Mouse (Mus musculus): ENCODE results near the gene Hexdc.

Gene Hexdc

GRCm38 (mm10) chr11:121228129-121229017 lies 24.1 kb downstream of the Hexdc start:
- in situ Hi-C loops (cut with MboI; ENCODE audit: low sequenced_read_pairs): no loop called here

DNA sequence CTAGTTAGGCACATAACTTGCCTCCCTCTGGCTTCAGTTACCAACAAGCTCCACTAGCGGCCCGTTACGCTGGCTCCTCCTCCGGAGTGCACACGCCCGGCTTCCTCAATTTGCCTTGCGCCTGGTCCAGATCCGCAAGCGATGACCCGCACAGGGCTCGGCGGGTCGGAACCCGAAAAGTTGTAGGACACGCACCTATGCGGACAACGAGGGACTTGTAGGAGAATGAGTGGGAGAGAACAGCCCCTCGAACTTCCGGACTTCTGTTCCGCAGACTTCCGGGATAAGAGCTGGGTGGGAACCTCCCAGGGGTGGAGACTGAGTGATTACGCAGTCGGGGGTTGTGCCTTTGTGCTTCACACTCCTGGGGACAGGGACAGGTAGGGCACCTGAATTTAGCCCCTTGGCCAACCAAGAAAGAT lies 24.8 kb downstream of the Hexdc start, which contains the start of gene Cybc1:
Gene Cybc1, minus strand, starts transcription at position 305 of the 422 bp plus-strand sequence.
- in situ Hi-C loops (cut with MboI; ENCODE audit: low sequenced_read_pairs): no loop called here

GRCm38 (mm10) chr11:121231191-121231590 lies 27.0 kb downstream of the Hexdc start:
- in situ Hi-C loops (cut with MboI; ENCODE audit: low sequenced_read_pairs): no loop called here

GRCm38 (mm10) chr11:121231628-121232291 lies 27.5 kb downstream of the Hexdc start:
- in situ Hi-C loops (cut with MboI; ENCODE audit: low sequenced_read_pairs): no loop called here

GRCm38 (mm10) chr11:121232706-121233105 lies 28.5 kb downstream of the Hexdc start:
- in situ Hi-C loops (cut with MboI; ENCODE audit: low sequenced_read_pairs): no loop called here

GRCm38 (mm10) chr11:121235475-121236238 lies 31.4 kb downstream of the Hexdc start:
- in situ Hi-C loops (cut with MboI; ENCODE audit: low sequenced_read_pairs): no loop called here

GRCm38 (mm10) chr11:121236564-121237344 lies 32.5 kb downstream of the Hexdc start, which contains the start of gene Narf:
TSS of gene Narf (plus strand) at chr11:121237253.
- in situ Hi-C loops (cut with MboI; ENCODE audit: low sequenced_read_pairs): no loop called here

DNA sequence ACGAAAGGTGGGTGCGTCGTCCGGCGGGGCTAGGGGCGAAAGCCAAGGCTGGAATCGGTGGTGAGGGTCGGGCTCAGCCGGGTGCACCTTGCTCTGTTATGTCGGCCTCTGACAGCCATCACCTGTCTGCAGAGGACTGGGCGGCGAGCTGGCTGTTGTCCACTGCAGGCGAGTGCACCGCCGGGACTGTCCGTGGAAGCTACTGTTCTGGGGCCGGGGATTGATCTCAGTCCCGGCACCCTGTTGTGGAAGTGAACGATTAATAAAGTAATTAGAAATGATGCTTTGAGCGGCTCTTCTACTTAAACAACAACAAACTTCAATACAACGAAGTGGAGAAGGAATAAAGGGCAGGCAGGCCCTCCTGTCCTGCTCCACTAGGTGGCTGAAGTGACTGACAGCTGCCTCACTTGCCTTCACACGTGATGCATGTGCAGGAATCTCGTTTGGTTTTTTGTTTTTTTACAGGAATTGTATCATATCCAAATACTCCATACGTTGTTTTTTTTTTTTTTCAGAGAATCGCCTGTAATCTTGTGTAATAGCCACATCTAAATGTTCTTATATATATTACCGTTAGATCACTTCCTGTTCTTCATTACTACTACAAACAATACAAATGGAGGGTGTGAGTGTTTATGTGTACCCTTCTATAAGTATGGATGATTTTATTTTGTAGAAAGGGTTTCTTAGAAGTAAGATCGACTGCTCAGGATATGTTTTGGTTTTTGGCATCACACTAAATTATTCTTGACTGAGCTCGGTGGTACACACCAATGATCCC lies 33.3 kb downstream of the Hexdc start:
- in situ Hi-C loops (cut with MboI; ENCODE audit: low sequenced_read_pairs): no loop called here

- in situ Hi-C loops (cut with MboI; ENCODE audit: low sequenced_read_pairs): no loop called here
Measured at GRCm38 (mm10) chr11:121239669-121240068, 35.4 kb downstream of the Hexdc start.

DNA sequence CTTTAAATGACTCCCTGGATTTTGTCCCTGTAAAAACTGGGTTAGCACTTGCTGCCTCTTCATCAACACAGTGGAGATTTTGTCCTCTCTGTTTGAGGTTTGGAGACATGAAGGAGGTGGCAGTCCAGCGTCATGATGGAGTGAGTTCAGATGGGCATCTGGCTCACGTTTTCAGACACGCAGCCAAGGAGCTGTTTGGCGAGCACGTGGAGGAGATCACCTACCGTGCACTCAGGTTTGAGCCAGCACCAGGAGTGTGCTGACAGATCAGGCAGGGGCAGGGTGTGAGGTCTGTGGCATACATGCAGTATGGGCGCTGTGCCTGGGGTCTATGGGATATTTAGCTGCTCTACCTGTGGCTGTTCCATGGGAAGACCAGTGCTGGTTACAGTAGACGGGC lies 46.0 kb downstream of the Hexdc start:
- in situ Hi-C loops (cut with MboI; ENCODE audit: low sequenced_read_pairs): no loop called here

DNA sequence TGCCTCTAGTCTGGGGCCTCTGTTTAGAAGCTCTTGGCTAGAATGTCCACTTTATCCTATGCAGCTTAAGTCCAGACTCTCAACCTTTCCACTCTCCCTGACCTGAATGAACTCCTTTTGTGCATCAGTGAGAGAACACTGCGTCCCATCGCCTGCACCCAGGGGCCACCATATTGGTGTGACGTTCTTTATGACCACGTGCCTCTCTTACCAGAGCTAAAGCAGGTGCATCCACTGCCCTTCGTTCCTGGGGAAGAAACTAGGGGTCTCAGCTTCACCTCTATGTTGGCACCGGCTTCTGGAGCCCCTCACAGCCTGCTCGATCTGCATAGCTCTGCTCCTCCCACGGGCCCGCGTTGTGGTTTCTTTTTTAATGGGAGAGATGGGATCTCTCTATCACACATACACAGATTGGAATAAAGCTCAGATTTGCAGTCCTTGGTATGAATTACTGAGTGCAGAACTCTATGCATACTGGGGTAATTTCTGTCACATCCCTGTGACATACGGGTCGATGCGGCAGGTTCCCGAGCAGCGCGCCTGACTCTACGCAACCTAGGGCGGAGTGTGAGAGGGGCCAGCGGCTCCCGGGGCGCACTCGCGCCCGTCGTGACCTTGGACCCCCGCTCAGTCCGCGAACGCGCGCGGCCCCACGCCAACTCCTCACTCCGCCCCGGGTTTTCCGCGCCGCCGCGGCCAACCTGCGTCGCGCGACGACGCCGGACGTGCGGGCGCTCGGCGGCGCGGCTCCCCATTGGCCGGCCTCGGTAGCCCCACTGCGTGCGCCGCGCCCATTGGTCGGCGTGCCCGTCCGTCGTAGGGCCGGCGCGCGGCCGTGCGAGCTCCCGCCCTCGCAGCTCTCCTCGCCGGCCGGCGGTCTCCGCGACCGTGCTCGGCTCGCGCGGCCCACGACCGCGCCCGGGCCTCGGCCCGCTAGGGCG lies 55.2 kb downstream of the Hexdc start, which contains the start of gene Foxk2:
Gene Foxk2, plus strand, starts transcription at position 831 of the 941 bp plus-strand sequence.
- in situ Hi-C loops (cut with MboI; ENCODE audit: low sequenced_read_pairs): no loop called here

- in situ Hi-C loops (cut with MboI; ENCODE audit: low sequenced_read_pairs): no loop called here
Measured at GRCm38 (mm10) chr11:121260211-121260906, 56.1 kb downstream of the Hexdc start.

DNA sequence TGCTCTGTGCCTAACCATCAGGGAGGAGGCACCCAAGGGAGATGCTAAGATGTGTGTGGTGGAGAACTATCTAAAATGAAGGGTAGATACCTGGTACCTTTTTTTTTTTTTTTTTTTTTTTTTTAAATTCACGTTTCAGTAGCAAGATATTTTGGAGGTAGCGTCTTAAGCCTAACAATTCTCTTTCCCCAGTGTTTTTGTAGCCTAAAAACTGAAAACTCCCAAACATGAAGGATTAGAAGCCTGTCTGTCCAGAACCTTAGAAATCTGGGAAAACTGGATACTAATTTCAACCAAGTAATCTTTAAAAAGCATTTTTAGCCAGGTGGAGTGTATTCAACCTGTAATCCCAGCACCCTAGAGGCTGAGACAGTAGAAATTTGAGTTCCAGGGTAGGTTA lies 56.8 kb downstream of the Hexdc start:
- in situ Hi-C loops (cut with MboI; ENCODE audit: low sequenced_read_pairs): no loop called here
